Comparison of ENCODE assay signal across 9 mouse cellular contexts in genomic region chr13:98208842-98209241, GRCm38 (mm10). TPM values are rescaled to one million over a fixed set of nuclear protein-coding genes. Genes with fewer than 3 reads are reported as not detected.
DNase-seq lines count a peak whose midpoint lies in the region; ATAC-seq lines count a peak whose summit lies in the region.
"Had no signal": no experiment of that assay in that cellular context is flagged by ENCODE, and none has a peak within 500 bp of the region (broad histone marks: within the 10 kb centered on the region; RNA-seq: fewer than 3 reads in every experiment).

No protein-coding gene starts in this region.

- no peak overlapping the region for H3K27ac ChIP-seq in heart, embryonic 12.5 days (ENCODE audit: poor library complexity, severe bottlenecking)
- H3K27ac ChIP-seq in midbrain, embryonic 10.5 days (replicated peaks): no peak overlapping the region
- no peak overlapping the region for H3K27ac ChIP-seq in midbrain, embryonic 13.5 days
- H3K27ac ChIP-seq: neural tube, embryonic 13.5 days had no signal

- peaks cover 7% of the 10 kb centered on the region for H3K4me1 ChIP-seq in heart, embryonic 12.5 days (replicated peaks)
- peaks cover 25% of the 10 kb centered on the region for H3K4me1 ChIP-seq in midbrain, embryonic 10.5 days
- peaks cover 15% of the 10 kb centered on the region for H3K4me1 ChIP-seq in midbrain, embryonic 13.5 days (replicated peaks)

- H3K4me2 ChIP-seq in heart, embryonic 12.5 days: no peak overlapping the region
- H3K4me2 ChIP-seq in midbrain, embryonic 13.5 days (replicated peaks): no peak overlapping the region
- H3K4me2 ChIP-seq: neural tube, embryonic 13.5 days had no signal

- no peak overlapping the region for H3K9ac ChIP-seq in heart, embryonic 12.5 days
- no peak overlapping the region for H3K9ac ChIP-seq in midbrain, embryonic 13.5 days (replicated peaks)
- H3K9ac ChIP-seq: neural tube, embryonic 13.5 days had no signal

- no peak overlapping the region for H3K4me3 ChIP-seq in heart, embryonic 12.5 days
- H3K4me3 ChIP-seq in midbrain, embryonic 10.5 days: no peak overlapping the region
- no peak overlapping the region for H3K4me3 ChIP-seq in midbrain, embryonic 13.5 days (replicated peaks)
- H3K4me3 ChIP-seq: neural tube, embryonic 13.5 days had no signal

- 0 out of 2 replicates have a peak, but pooled peaks cover 7% of the 10 kb centered on the region for H3K27me3 ChIP-seq in heart, embryonic 12.5 days (replicated peaks)
- peaks cover 33% of the 10 kb centered on the region for H3K27me3 ChIP-seq in midbrain, embryonic 10.5 days (ENCODE audit: low read depth, poor library complexity, severe bottlenecking)
- H3K27me3 ChIP-seq in midbrain, embryonic 13.5 days: peaks cover 20% of the 10 kb centered on the region

- WGBS in heart, embryonic 12.5 days: 37% methylated on average over 9 of the region's 9 CpGs
- 42% methylated on average over 9 of the region's 9 CpGs for WGBS in midbrain, embryonic 10.5 days
- 37% methylated on average over 9 of the region's 9 CpGs for WGBS in midbrain, embryonic 13.5 days

- DNase-seq in heart, adult 11 months: peak; percentile 61
- DNase-seq in midbrain, embryonic 10.5 days (ENCODE audit: low spot score): peak; percentile 46
- peak; percentile 30 for DNase-seq in layer of hippocampus, adult 9-11 months
- peak; percentile 11 for DNase-seq in thymus, postnatal 25 days
- no peak for DNase-seq in ovary, postnatal 36 days (ENCODE audit: low spot score)
- DNase-seq in natural killer cell, adult 2 months (ENCODE audit: low spot score in 2 of 2): no peak

- ATAC-seq in heart, embryonic 12.5 days (ENCODE audit: insufficient number of reproducible peaks, low FRiP score): no peak
- no peak for ATAC-seq in midbrain, embryonic 13.5 days

- no peaks in the 10 kb centered on the region for H3K36me3 ChIP-seq in heart, embryonic 12.5 days
- no peaks in the 10 kb centered on the region for H3K36me3 ChIP-seq in midbrain, embryonic 10.5 days
- no peaks in the 10 kb centered on the region for H3K36me3 ChIP-seq in midbrain, embryonic 13.5 days
- H3K36me3 ChIP-seq: neural tube, embryonic 13.5 days had no signal

- H3K9me3 ChIP-seq in heart, embryonic 12.5 days (replicated peaks): no peaks in the 10 kb centered on the region
- no peaks in the 10 kb centered on the region for H3K9me3 ChIP-seq in midbrain, embryonic 10.5 days (replicated peaks)
- no peaks in the 10 kb centered on the region for H3K9me3 ChIP-seq in midbrain, embryonic 13.5 days
- H3K9me3 ChIP-seq: neural tube, embryonic 13.5 days had no signal

RNA-seq across cellular contexts. Expression of gene Arhgef28, which starts 2.6 kb away (rescaled TPM):
- polyA plus RNA-seq in heart, embryonic 12.5 days (2016; fragmentation: Nextera tagmentation; extraction: Ambion mirVana): 12.6 and 13.4 TPM in 2 replicates
- polyA plus RNA-seq in midbrain, embryonic 10.5 days (2016; fragmentation: Nextera tagmentation; extraction: Ambion mirVana): 8.9 and 10.0 TPM in 2 replicates
- 12.9 and 13.6 TPM in 2 replicates for polyA plus RNA-seq in midbrain, embryonic 13.5 days (2015; fragmentation: Nextera tagmentation; extraction: Ambion mirVana)

RNA-seq across cellular contexts. Expression of gene Utp15, which starts 54.0 kb away (rescaled TPM):
- 19.2 and 19.7 TPM in 2 replicates for polyA plus RNA-seq in heart, embryonic 12.5 days (2016; fragmentation: Nextera tagmentation; extraction: Ambion mirVana)
- polyA plus RNA-seq in midbrain, embryonic 10.5 days (2016; fragmentation: Nextera tagmentation; extraction: Ambion mirVana): 41.9 and 46.8 TPM in 2 replicates
- 31.8 and 32.5 TPM in 2 replicates for polyA plus RNA-seq in midbrain, embryonic 13.5 days (2015; fragmentation: Nextera tagmentation; extraction: Ambion mirVana)

RNA-seq across cellular contexts. Expression of gene Ankra2, which starts 54.0 kb away (rescaled TPM):
- 16.1 and 18.5 TPM in 2 replicates for polyA plus RNA-seq in heart, embryonic 12.5 days (2016; fragmentation: Nextera tagmentation; extraction: Ambion mirVana)
- polyA plus RNA-seq in midbrain, embryonic 10.5 days (2016; fragmentation: Nextera tagmentation; extraction: Ambion mirVana): 17.7 and 23.3 TPM in 2 replicates
- 55.4 and 58.9 TPM in 2 replicates for polyA plus RNA-seq in midbrain, embryonic 13.5 days (2015; fragmentation: Nextera tagmentation; extraction: Ambion mirVana)

Comparison
In these comparisons a context has a peak if more than half of its experiments do, and no peak if none do; other contexts are left out.
1. DNase-seq: peak in heart, adult 11 months (single experiment), midbrain, embryonic 10.5 days (single experiment), layer of hippocampus, adult 9-11 months (single experiment) and thymus, postnatal 25 days (single experiment); none in ovary, postnatal 36 days (single experiment) and natural killer cell, adult 2 months (0 of 2).